Mouse (Mus musculus): ENCODE results near the gene Ntrk1. TPM values are rescaled to one million over a fixed set of nuclear protein-coding genes. Genes with fewer than 3 reads are reported as not detected.

The Ntrk1 gene
- total and polyA plus RNA-seq, 3 experiments, result 0.14 to 0.57 (median 0.16) TPM

DNA sequence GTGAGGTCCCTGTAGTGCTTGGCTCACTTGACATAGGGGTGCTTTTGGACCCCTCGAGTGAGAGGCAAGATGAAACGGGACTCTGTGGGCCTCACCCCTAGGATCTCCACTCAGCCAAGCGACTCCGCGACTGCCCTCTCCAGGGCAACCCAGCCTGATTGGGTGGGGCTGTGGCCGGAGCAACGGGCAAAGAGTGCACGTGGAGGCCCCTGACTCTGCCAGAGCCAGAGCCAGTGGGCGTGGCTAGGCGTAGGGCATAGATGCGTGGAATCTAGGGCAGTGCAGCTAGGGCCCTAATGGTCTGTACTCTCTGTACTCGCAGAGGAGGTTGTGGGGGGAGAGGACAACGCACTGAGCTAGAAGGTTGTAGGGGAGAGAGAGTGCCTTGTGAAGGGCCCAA, 46.5 kb downstream of the Ntrk1 start, which contains the start of gene Lrrc71:
Lrrc71 (minus strand) TSS at position 195 of the 400 bp plus-strand sequence.
- DNase-seq, result no peak
- Histone ChIP-seq H3K27ac (no peak within 1 kb of the TSS), H3K27me3 (ENCODE audit: control insufficient read depth, insufficient read depth, low read length) (no peaks in the 10 kb centered on the region), H3K36me3 (ENCODE audit: control insufficient read depth, insufficient read depth, low read length) (no peaks in the 10 kb centered on the region), H3K4me1 (ENCODE audit: control insufficient read depth, insufficient read depth, low read length) (no peaks in the 10 kb centered on the region), H3K79me2 (replicated peaks; ENCODE audit: control insufficient read depth, insufficient read depth, low read length) (no peaks in the 10 kb centered on the region), H3K4me3 (no peak within 1 kb of the TSS), H3K9ac (ENCODE audit: low read depth, low read length) (no peak within 1 kb of the TSS)
- 52% methylated on average over 13 of the region's 13 CpGs for WGBS
- TF ChIP-seq POLR2A (IDR thresholded peaks at IDR 0.05; ENCODE audit: insufficient read depth, low read depth, low read length) (no peak), EP300 (IDR thresholded peaks at IDR 0.05; ENCODE audit: insufficient read depth, low read depth, low read length) (no peak), CTCF (IDR thresholded peaks at IDR 0.05) (no peak)
- intact Hi-C loops (cut with DNase I), result loop anchor here (2.0 kb wide), 1 partner anchor 20 kb away; no protein-coding TSS in a partner anchor

DNA sequence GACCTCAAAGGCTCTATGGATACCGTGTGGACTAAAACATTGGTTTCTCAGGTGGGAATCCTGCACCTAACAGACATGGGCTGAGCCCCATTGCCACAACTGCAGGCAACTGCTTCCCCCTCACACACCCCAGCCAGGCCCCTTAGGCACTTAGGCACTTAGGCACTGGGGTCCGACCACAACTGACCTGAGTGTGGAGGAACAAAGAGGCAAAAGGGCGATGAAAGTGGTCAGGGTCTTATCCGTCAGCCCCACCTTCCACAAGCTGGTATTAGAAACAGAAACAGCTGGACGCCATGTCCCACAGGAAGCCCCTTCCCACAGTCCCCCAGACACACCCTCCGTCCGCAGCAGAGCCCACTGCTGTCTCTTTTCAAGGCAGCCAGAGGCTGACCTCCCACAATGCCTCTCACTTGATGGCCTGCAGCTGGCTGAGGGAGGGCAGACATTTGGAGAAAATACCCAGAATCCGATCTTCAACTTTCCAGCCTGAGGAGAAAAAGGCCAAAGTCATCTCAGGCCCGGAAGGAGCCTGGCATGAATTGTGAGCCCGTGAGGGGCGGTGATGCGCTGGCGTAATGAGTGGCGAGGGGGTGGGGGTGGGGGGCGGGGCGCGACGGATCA, 49.8 kb downstream of the Ntrk1 start:
- Histone ChIP-seq H3K27me3 (ENCODE audit: control insufficient read depth, insufficient read depth, low read length) (no peaks in the 10 kb centered on the region), H3K4me1 (ENCODE audit: control insufficient read depth, insufficient read depth, low read length) (no peaks in the 10 kb centered on the region), H3K36me3 (ENCODE audit: control insufficient read depth, insufficient read depth, low read length) (no peaks in the 10 kb centered on the region), H3K79me2 (replicated peaks; ENCODE audit: control insufficient read depth, insufficient read depth, low read length) (no peaks in the 10 kb centered on the region), H3K9ac (ENCODE audit: low read depth, low read length) (no peak overlapping the region), H3K27ac (no peak overlapping the region), H3K4me3 (no peak overlapping the region)
- 36% methylated on average over 18 of the region's 18 CpGs for WGBS
- intact Hi-C loops (cut with DNase I), result no loop called here
- no peak for DNase-seq
- TF ChIP-seq EP300 (IDR thresholded peaks at IDR 0.05; ENCODE audit: insufficient read depth, low read depth, low read length) (no peak), POLR2A (IDR thresholded peaks at IDR 0.05; ENCODE audit: insufficient read depth, low read depth, low read length) (no peak)

GRCm38 (mm10) chr3:87743927-87744326, 51.0 kb downstream of the Ntrk1 start:
- H3K4me3 ChIP-seq, result no peak overlapping the region
- H3K4me1 ChIP-seq (ENCODE audit: control insufficient read depth, insufficient read depth, low read length), result no peaks in the 10 kb centered on the region
- H3K27ac ChIP-seq, result no peak overlapping the region
- H3K79me2 ChIP-seq (replicated peaks; ENCODE audit: control insufficient read depth, insufficient read depth, low read length), result no peaks in the 10 kb centered on the region
- WGBS, result 89% methylated on average over 4 of the region's 4 CpGs
- no peak for TF ChIP-seq CTCF (IDR thresholded peaks at IDR 0.05)
- no peak for TF ChIP-seq POLR2A (IDR thresholded peaks at IDR 0.05; ENCODE audit: insufficient read depth, low read depth, low read length)
- TF ChIP-seq EP300 (IDR thresholded peaks at IDR 0.05; ENCODE audit: insufficient read depth, low read depth, low read length), result no peak
- DNase-seq, result no peak
- H3K27me3 ChIP-seq (ENCODE audit: control insufficient read depth, insufficient read depth, low read length), result no peaks in the 10 kb centered on the region
- H3K9ac ChIP-seq (ENCODE audit: low read depth, low read length), result no peak overlapping the region
- intact Hi-C loops (cut with DNase I), result no loop called here
- no peaks in the 10 kb centered on the region for H3K36me3 ChIP-seq (ENCODE audit: control insufficient read depth, insufficient read depth, low read length)

GRCm38 (mm10) chr3:87742735-87743134, 52.2 kb downstream of the Ntrk1 start:
- Histone ChIP-seq H3K27me3 (ENCODE audit: control insufficient read depth, insufficient read depth, low read length) (no peaks in the 10 kb centered on the region), H3K4me1 (ENCODE audit: control insufficient read depth, insufficient read depth, low read length) (no peaks in the 10 kb centered on the region), H3K9ac (ENCODE audit: low read depth, low read length) (no peak overlapping the region), H3K79me2 (replicated peaks; ENCODE audit: control insufficient read depth, insufficient read depth, low read length) (no peaks in the 10 kb centered on the region), H3K27ac (no peak overlapping the region), H3K36me3 (ENCODE audit: control insufficient read depth, insufficient read depth, low read length) (no peaks in the 10 kb centered on the region), H3K4me3 (no peak overlapping the region)
- intact Hi-C loops (cut with DNase I), result no loop called here
- no peak for DNase-seq
- TF ChIP-seq EP300 (IDR thresholded peaks at IDR 0.05; ENCODE audit: insufficient read depth, low read depth, low read length) (no peak), POLR2A (IDR thresholded peaks at IDR 0.05; ENCODE audit: insufficient read depth, low read depth, low read length) (no peak)
- WGBS, result 81% methylated on average over 16 of the region's 16 CpGs

- Histone ChIP-seq H3K4me3 (no peak overlapping the region), H3K9ac (ENCODE audit: low read depth, low read length) (no peak overlapping the region), H3K4me1 (ENCODE audit: control insufficient read depth, insufficient read depth, low read length) (no peaks in the 10 kb centered on the region), H3K27me3 (ENCODE audit: control insufficient read depth, insufficient read depth, low read length) (no peaks in the 10 kb centered on the region), H3K27ac (no peak overlapping the region), H3K79me2 (replicated peaks; ENCODE audit: control insufficient read depth, insufficient read depth, low read length) (no peaks in the 10 kb centered on the region), H3K36me3 (ENCODE audit: control insufficient read depth, insufficient read depth, low read length) (no peaks in the 10 kb centered on the region)
- intact Hi-C loops (cut with DNase I), result no loop called here
- WGBS, result 67% methylated on average over 3 of the region's 3 CpGs
- DNase-seq, result no peak
- TF ChIP-seq EP300 (IDR thresholded peaks at IDR 0.05; ENCODE audit: insufficient read depth, low read depth, low read length) (no peak), POLR2A (IDR thresholded peaks at IDR 0.05; ENCODE audit: insufficient read depth, low read depth, low read length) (no peak), CTCF (IDR thresholded peaks at IDR 0.05) (no peak)
Measured at GRCm38 (mm10) chr3:87742013-87742412, 52.9 kb downstream of the Ntrk1 start.

DNA sequence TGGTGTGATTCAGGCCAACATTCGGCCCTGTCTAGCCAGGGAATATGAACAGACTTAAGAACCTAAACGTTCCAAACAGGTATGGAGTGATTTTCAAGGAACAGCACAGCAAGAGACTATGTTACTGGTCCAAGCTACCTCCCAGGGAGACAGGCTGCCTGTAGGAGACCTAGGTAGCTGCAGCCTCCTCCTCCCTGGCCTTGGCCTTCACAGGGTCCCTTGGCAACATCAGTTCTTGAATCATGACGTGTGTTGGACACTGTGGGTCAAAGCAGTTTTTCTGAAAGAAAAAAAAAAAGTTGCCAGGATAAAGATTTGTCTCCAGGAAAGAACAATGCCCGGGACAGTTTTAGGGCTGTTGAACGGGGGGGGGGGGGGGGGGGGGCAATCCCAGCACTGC, 56.1 kb downstream of the Ntrk1 start:
- Histone ChIP-seq H3K27me3 (ENCODE audit: control insufficient read depth, insufficient read depth, low read length) (no peaks in the 10 kb centered on the region), H3K36me3 (ENCODE audit: control insufficient read depth, insufficient read depth, low read length) (no peaks in the 10 kb centered on the region), H3K4me3 (no peak overlapping the region), H3K9ac (ENCODE audit: low read depth, low read length) (no peak overlapping the region), H3K79me2 (replicated peaks; ENCODE audit: control insufficient read depth, insufficient read depth, low read length) (no peaks in the 10 kb centered on the region), H3K27ac (no peak overlapping the region), H3K4me1 (ENCODE audit: control insufficient read depth, insufficient read depth, low read length) (no peaks in the 10 kb centered on the region)
- DNase-seq, result no peak
- intact Hi-C loops (cut with DNase I), result no loop called here
- no peak for TF ChIP-seq POLR2A (IDR thresholded peaks at IDR 0.05; ENCODE audit: insufficient read depth, low read depth, low read length)
- WGBS, result 67% methylated on average over 5 of the region's 5 CpGs

Data from heart, adult 2 months (tissue).